Mouse (Mus musculus) lung, adult 2 months (tissue): Measurements from ENCODE around the gene Suv39h1.

ENCODE experiments used
- CTCF ChIP-seq: fragments of 200-500 bp; IDR thresholded peaks from 2 replicates; pipeline ENCODE4 v1.5.1; 2011; ENCODE audit warnings: mild to moderate bottlenecking, low read length, control low read depth; ENCODE audit not compliant: insufficient read depth
- POLR2A ChIP-seq: fragments of 200-500 bp; IDR thresholded peaks from 2 replicates; pipeline ENCODE4 v1.6.1; 2011; ENCODE audit warnings: low read depth, mild to moderate bottlenecking, control low read depth, low read length, borderline replicate concordance; ENCODE audit errors: extremely low read depth

DNA sequence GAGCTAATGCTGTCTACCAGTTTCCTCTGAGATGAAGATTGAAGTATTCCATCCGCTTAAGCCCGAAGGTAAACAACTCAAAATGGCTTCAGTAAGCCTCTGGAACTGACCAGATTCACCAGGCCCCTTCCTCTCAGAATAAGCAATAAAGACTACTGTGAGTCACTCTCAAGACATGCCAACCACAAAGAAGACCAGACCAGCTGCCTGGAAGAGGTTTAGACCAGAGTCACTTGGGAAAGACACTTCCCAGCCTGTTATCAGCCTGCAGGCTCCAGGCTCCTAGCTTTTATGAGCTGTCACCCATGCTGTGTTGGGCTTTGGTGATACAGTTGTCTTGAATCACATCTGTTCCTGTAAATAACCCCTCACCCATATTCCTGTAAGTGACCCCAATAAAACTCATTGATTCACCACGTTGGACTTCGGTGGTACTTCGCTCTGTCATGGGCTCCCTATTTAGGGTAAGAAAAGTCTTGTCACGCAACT is 10.3 kb upstream of the Suv39h1 start:
- no peak for TF ChIP-seq POLR2A
- no peak for TF ChIP-seq CTCF
